Mouse (Mus musculus) lung, adult 2 months (tissue): Measurements from ENCODE around the gene Ephb1.

Source experiments
- CTCF ChIP-seq: fragments of 200-500 bp; IDR thresholded peaks from 2 replicates; pipeline ENCODE4 v1.5.1; 2011; ENCODE audit warnings: mild to moderate bottlenecking, low read length, control low read depth; ENCODE audit not compliant: insufficient read depth
- POLR2A ChIP-seq: fragments of 200-500 bp; IDR thresholded peaks from 2 replicates; pipeline ENCODE4 v1.6.1; 2011; ENCODE audit warnings: low read depth, mild to moderate bottlenecking, control low read depth, low read length, borderline replicate concordance; ENCODE audit errors: extremely low read depth

DNA sequence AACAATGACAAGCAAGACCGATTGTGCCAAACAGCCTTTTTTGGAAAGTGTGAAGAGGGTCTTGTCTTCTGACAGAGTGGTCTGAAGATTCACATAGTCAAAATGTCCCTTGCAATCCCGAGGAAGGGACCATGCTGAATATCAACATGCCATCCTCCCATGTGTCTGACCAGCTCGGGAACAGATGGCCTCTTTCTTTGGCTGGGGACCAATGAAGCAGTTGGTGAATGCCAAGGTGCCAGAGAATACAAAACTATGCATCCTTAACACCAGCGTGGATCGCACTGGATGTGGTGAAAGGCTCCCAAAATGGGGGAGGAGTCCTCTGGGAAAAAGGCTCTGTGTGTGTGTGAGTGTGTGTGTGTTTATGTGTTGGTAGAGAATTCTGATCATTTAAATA is 56.5 kb downstream of the Ephb1 start:
- no peak for TF ChIP-seq CTCF
- TF ChIP-seq POLR2A = no peak
